Mouse (Mus musculus) embryonic facial prominence, embryonic 14.5 days (tissue): ENCODE results near the gene Ambn. TPM values are rescaled to one million over a fixed set of nuclear protein-coding genes. Genes with fewer than 3 reads are reported as not detected.

Source experiments
- ATAC-seq: fragments of 200-750 bp; cut with Nextera tagmentation; 2 replicates; pipeline ENCODE4 v1.8.0; 2017; ENCODE audit warnings: low read depth, moderate number of reproducible peaks, moderate TSS enrichment
- DNase-seq: peaks from one replicate; pipeline ENCODE4 v3.0.0-alpha.2; 2015; ENCODE audit warnings: low spot score
- H3K27ac ChIP-seq: fragments of 300-500 bp; sonication (generic); replicated peaks from 2 replicates; pipeline ENCODE4 v1.5.1; 2014; ENCODE audit warnings: low read depth, mild to moderate bottlenecking, low read length, moderate library complexity
- H3K27me3 ChIP-seq: fragments of 300-500 bp; sonication (generic); replicated peaks from 2 replicates; pipeline ENCODE4 v1.6.1; 2014; ENCODE audit warnings: low read length; ENCODE audit not compliant: control insufficient read depth, insufficient read depth
- H3K36me3 ChIP-seq: fragments of 300-500 bp; sonication (generic); 2 replicates; pipeline ENCODE4 v1.6.1; 2014; ENCODE audit warnings: low read length, mixed read lengths; ENCODE audit not compliant: control insufficient read depth, insufficient read depth
- H3K4me1 ChIP-seq: fragments of 300-500 bp; sonication (generic); 2 replicates; pipeline ENCODE4 v1.6.1; 2014; ENCODE audit warnings: antibody characterized with exemption, low read length; ENCODE audit not compliant: control insufficient read depth, insufficient read depth
- H3K4me2 ChIP-seq: fragments of 300-500 bp; sonication (generic); 2 replicates; pipeline ENCODE4 v1.6.1; 2014; ENCODE audit warnings: low read depth, mild to moderate bottlenecking, low read length, moderate library complexity, mixed read lengths
- H3K4me3 ChIP-seq: fragments of 300-500 bp; sonication (generic); 2 replicates; pipeline ENCODE4 v1.5.1; 2014; ENCODE audit warnings: low read depth, mild to moderate bottlenecking, low read length
- H3K9ac ChIP-seq: fragments of 300-500 bp; sonication (generic); 2 replicates; pipeline ENCODE4 v1.6.1; 2014; ENCODE audit warnings: low read depth, mild to moderate bottlenecking, low read length, moderate library complexity, mixed read lengths
- H3K9me3 ChIP-seq: fragments of 300-500 bp; sonication (generic); 2 replicates; pipeline ENCODE4 v1.6.1; 2016; ENCODE audit warnings: low read length; ENCODE audit not compliant: control insufficient read depth
- WGBS: fragments of 180-500 bp; shearing (Covaris S2); extraction: QIAGEN DNeasy Blood & Tissue Kit; methylation state at CpG from one replicate; pipeline ENCODE4 v1.1.7; 2014; 5-methylcytosine and 5-hydroxymethylcytosine counted together
- polyA plus RNA-seq: library from polyadenylated mRNA; unstranded; fragments of >200 nt; fragmentation: Nextera tagmentation; extraction: Ambion mirVana; gene quantifications from 2 replicates; pipeline ENCODE4 v1.2.1, GENCODE M21; 2014

Gene Ambn
- polyA plus RNA-seq, 1 experiment from 2014 or later = 10.6 TPM

GRCm38 (mm10) chr5:88491111-88491510 lies 35.3 kb downstream of the Ambn start:
- 79% methylated on average over 5 of the region's 5 CpGs for WGBS
- Histone ChIP-seq H3K9me3 (no peaks in the 10 kb centered on the region), H3K4me3 (no peak overlapping the region), H3K36me3 (no peaks in the 10 kb centered on the region), H3K4me2 (no peak overlapping the region), H3K27me3 (no peaks in the 10 kb centered on the region), H3K27ac (no peak overlapping the region), H3K9ac (no peak overlapping the region), H3K4me1 (no peaks in the 10 kb centered on the region)
- ATAC-seq (no peak), DNase-seq (no peak)

- Histone ChIP-seq H3K9ac (no peak overlapping the region), H3K4me1 (no peaks in the 10 kb centered on the region), H3K9me3 (0 out of 2 replicates have a peak, but pooled peaks cover 4% of the 10 kb centered on the region), H3K36me3 (no peaks in the 10 kb centered on the region), H3K27ac (no peak overlapping the region), H3K27me3 (no peaks in the 10 kb centered on the region), H3K4me2 (no peak overlapping the region), H3K4me3 (no peak overlapping the region)
- WGBS = 80% methylated on average over 3 of the region's 3 CpGs
- ATAC-seq (peak; percentile 57), DNase-seq (peak; percentile 36)
These were observed 44.0 kb downstream of the Ambn start for GRCm38 (mm10) chr5:88499781-88500180.

- H3K27me3 ChIP-seq = no peaks in the 10 kb centered on the region
- no peak overlapping the region for H3K27ac ChIP-seq
- ATAC-seq = no peak
- H3K4me2 ChIP-seq = no peak overlapping the region
- no peaks in the 10 kb centered on the region for H3K9me3 ChIP-seq
- no peak overlapping the region for H3K4me3 ChIP-seq
- no peaks in the 10 kb centered on the region for H3K4me1 ChIP-seq
- 59% methylated on average over 1 of the region's 1 CpGs for WGBS
- H3K36me3 ChIP-seq = no peaks in the 10 kb centered on the region
- DNase-seq = no peak
- no peak overlapping the region for H3K9ac ChIP-seq
These were observed 52.8 kb downstream of the Ambn start for GRCm38 (mm10) chr5:88508555-88508954.

- 89% methylated on average over 1 of the region's 1 CpGs for WGBS
These were observed 53.2 kb downstream of the Ambn start for GRCm38 (mm10) chr5:88508990-88509389.

More at GRCm38 (mm10) chr5:88508990-88509389, 53.2 kb downstream of the Ambn start:
- H3K27me3 ChIP-seq = no peaks in the 10 kb centered on the region
- H3K4me3 ChIP-seq = no peak overlapping the region
- H3K4me2 ChIP-seq = no peak overlapping the region
- no peak overlapping the region for H3K27ac ChIP-seq
- no peaks in the 10 kb centered on the region for H3K9me3 ChIP-seq
- H3K36me3 ChIP-seq = no peaks in the 10 kb centered on the region
- DNase-seq (no peak), ATAC-seq (no peak)
- no peaks in the 10 kb centered on the region for H3K4me1 ChIP-seq
- no peak overlapping the region for H3K9ac ChIP-seq

Other genes starting within 250 kb of the Ambn start
- gene Gm7714, start 187.1 kb upstream of the Ambn start, polyA plus RNA-seq = not detected in 2 replicates
- not detected in 2 replicates for gene Prol1, start 138.7 kb upstream of the Ambn start, polyA plus RNA-seq
- gene Amtn, start 79.9 kb upstream of the Ambn start, polyA plus RNA-seq = 0.47 TPM in 1 of 2 replicates, not detected in the other
- gene Enam, start 32.0 kb downstream of the Ambn start, polyA plus RNA-seq = 0.07 TPM in 1 of 2 replicates, not detected in the other
- 0.20 and 0.36 TPM in 2 replicates for gene Jchain, start 71.9 kb downstream of the Ambn start, polyA plus RNA-seq
- 55.3 and 55.7 TPM in 2 replicates for gene Utp3, start 98.5 kb downstream of the Ambn start, polyA plus RNA-seq
- 16.9 and 18.7 TPM in 2 replicates for gene Rufy3, start 109.0 kb downstream of the Ambn start, polyA plus RNA-seq
- 64.1 and 64.6 TPM in 2 replicates for gene Grsf1, start 220.2 kb downstream of the Ambn start, polyA plus RNA-seq